Mouse (Mus musculus): ENCODE data around the gene Homer1.

Gene Homer1

GRCm38 (mm10) chr13:93340555-93341278 lies 41.3 kb downstream of the Homer1 start:
- DNase-seq (ENCODE audit: low spot score in 2 of 2) = no peak

GRCm38 (mm10) chr13:93342641-93343040 lies 43.2 kb downstream of the Homer1 start:
- DNase-seq (ENCODE audit: low spot score in 2 of 2) = no peak

GRCm38 (mm10) chr13:93344395-93344794 lies 45.0 kb downstream of the Homer1 start:
- DNase-seq (ENCODE audit: low spot score in 2 of 2) = no peak

DNA sequence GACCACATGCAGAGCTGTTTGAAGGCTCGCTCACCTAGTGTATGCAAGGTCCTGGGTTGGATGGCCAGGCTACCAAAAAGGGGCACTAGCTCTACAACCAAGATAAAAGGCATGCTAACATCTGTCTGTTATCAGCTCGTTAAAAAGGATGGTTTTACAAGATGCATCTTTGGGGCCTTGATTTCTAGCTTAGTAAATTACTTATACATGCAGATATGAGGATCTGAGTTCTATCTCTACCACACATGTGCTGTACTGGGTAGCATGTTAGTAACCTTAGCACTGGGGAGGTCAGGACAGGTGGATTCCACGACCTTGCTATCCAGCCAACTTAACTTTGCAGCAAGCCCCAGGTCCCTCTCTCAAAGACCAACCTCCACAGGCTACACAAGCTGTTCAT lies 46.4 kb downstream of the Homer1 start:
- DNase-seq (ENCODE audit: low spot score in 2 of 2) = no peak

DNA sequence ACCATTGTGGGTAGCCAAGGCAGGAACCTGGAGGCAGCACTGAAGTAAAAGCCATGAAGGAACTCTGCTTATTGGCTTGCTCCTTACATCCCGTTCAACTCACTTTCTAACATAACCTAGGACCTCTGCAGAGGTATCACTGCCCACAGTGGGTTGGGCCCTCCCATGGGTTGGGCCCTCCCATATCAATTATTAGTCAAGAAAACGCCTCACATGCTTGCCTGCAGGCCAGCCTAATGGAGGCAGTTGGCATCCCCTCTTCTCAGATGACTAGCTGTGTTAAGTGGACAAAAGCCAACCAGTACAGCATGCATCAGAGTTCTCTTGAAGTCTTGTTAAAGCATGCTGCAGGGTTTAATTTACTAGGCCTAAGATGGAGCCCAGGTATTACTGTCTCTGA lies 52.6 kb downstream of the Homer1 start:
- no peak for DNase-seq (ENCODE audit: low spot score in 2 of 2)

DNA sequence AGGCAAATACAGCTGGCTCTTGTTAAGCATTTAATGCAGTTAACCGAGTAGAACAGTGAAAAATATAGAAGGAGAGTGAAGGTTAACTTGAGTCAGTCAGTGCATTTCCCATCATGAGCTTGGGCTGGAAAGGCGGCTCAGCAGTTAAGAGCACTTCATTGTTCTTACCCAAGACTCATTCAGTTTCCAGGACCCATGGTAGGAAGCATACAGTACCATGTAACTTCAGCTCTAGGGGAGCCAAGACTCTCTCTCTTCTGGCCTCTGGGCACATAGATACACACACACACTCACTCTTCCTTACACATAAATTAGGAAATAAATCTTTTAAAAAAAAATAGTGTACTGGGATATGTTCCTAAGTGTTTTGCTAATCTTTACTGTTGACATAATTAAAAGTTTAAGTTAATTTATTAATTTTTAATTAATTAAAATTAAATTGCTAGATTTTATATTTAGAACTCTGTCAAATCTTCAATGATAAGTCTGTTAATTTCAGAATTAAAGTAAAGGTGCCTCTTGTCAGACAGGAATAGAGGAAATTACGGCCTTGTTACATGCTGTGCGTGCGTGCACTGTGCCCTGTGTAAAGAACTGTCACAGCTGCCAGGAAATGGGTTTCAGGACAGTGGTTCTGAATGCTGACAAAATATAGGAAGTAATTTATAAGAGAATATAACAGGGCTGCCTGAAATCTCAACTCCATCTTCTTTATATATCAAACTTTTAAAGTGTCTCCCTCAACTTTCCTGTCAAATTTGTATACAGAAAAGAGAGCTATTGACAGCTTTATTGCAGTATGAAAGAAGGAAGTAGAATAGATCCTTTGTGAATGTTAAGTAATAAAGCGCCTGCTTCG lies 55.2 kb downstream of the Homer1 start:
- DNase-seq (ENCODE audit: low spot score in 2 of 2) = no peak

GRCm38 (mm10) chr13:93355279-93355587 lies 55.8 kb downstream of the Homer1 start:
- DNase-seq (ENCODE audit: low spot score in 2 of 2) = no peak

- no peak for DNase-seq (ENCODE audit: low spot score in 2 of 2)
Measured at GRCm38 (mm10) chr13:93358522-93358921, 59.1 kb downstream of the Homer1 start.

GRCm38 (mm10) chr13:93367555-93367954 lies 68.1 kb downstream of the Homer1 start:
- DNase-seq (ENCODE audit: low spot score in 2 of 2) = no peak

GRCm38 (mm10) chr13:93368812-93369584 lies 69.6 kb downstream of the Homer1 start:
- no peak for DNase-seq (ENCODE audit: low spot score in 2 of 2)

- DNase-seq (ENCODE audit: low spot score in 2 of 2) = no peak
Measured at GRCm38 (mm10) chr13:93374457-93374856, 75.0 kb downstream of the Homer1 start.

- no peak for DNase-seq (ENCODE audit: low spot score in 2 of 2)
Measured at GRCm38 (mm10) chr13:93378493-93378892, 79.1 kb downstream of the Homer1 start.

GRCm38 (mm10) chr13:93380399-93381063 lies 81.1 kb downstream of the Homer1 start:
- DNase-seq (ENCODE audit: low spot score in 2 of 2) = peak in 1 of 2 experiments; percentile 67

DNA sequence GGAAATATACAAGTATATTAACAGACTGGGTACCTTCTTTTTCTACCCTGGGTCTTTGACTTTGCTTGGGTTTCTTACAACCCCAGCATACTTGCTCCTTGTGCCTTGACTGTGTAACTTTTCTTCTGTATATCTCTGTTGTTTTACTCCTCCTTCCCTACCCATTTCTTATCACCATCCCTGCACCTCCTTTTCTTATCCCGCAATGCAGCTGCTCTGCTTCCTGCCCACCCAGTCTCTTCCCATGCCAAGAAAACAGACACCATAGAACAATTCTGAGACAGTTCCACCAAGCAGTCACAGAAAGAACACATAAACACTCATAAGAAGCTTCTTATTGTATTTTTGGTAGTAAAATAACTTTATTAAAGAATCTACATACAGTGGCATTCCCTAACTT lies 81.9 kb downstream of the Homer1 start:
- DNase-seq (ENCODE audit: low spot score in 2 of 2) = peak in 1 of 2 experiments; percentile 50

DNA sequence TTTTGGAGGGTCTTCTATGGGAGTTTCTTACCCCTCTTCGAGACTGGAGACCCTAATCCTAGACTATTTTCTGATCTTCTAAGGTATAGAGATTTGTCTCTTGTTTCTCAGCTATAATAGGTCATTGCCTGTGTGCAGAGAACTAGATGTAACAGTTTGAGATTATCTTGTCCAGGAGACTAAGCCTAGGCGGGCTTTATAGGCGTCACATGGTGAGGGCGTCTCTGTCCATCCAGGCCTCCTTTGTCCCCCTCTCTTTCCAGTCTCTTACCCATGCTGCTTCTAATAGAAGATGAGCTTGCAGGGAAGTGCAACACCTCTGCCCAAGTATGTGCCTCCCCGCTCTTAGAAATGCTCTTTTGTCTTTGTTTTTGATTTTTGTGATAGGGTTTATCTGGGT lies 83.7 kb downstream of the Homer1 start:
- DNase-seq (ENCODE audit: low spot score in 2 of 2) = no peak

DNA sequence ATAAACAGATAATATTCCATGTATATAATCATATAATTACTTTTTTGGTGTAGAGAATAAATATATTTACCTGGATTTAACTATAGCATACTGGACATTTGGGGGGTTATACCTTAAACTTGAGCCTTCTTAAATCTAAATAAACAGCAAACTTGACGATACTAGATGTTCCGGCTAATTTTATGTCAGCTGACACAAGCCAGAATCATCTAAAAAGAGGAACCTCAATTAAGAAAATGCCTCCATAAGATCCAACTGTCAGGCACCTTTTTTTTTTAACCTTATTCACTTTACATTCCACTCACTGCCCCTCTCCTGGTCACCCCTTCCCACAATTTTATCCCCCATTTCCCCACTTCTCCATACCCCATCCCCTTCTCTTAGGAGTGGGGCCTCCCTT lies 84.2 kb downstream of the Homer1 start:
- DNase-seq (ENCODE audit: low spot score in 2 of 2) = no peak

DNA sequence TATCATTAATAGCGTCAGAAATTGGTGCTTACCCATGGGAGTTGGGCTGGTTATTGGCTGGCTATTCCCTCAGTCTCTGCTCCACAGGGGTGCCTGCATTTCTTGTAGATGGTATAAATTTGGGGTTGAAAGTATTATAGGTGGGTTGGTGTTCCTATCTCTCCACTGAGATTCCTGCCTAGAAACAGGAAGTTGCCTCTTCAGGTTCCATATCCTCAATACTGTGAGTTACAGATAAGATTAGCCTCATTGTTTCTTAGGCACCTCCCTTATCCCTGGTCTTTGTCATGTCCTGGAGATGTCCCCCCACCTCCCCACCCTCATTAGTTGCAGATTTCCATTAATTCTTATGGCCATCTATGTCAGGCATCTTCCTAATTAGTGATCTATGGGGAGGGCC lies 85.0 kb downstream of the Homer1 start:
- DNase-seq (ENCODE audit: low spot score in 2 of 2) = no peak

- DNase-seq (ENCODE audit: low spot score in 2 of 2) = no peak
Measured at GRCm38 (mm10) chr13:93385147-93385546, 85.7 kb downstream of the Homer1 start.

GRCm38 (mm10) chr13:93387440-93387839 lies 88.0 kb downstream of the Homer1 start:
- peak in 1 of 2 experiments; percentile 61 for DNase-seq (ENCODE audit: low spot score in 2 of 2)

DNA sequence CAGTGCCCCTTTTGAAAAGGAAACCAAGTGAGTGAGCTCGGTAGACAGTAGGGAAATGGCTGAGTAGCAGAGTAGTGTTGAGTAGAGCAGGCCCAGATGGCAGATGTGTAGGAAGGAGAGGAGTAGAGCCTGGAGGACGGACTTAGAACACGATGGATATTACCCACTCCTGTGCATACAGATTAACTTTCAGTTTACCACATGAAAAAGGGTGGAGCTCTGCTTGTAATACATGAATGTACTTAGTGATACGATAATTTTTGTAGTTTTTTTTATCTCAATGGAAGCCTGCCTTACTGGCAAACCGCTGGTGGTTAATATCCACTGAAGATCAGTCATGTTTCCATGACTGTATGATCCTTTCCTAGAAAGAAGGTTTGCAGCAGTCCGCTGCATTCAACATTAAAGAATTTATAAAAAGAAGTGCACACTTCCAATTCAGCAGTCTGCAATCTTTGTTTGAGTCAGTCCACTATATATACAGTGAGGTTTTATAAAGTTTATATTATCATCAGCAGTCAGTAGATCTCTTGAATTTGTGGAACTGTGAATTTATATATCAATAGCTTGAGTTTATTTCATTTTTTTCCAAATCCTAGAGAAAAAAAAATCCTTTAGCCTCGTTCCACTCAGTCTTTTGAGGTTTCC lies 89.3 kb downstream of the Homer1 start:
- no peak for DNase-seq (ENCODE audit: low spot score in 2 of 2)

GRCm38 (mm10) chr13:93389242-93389625 lies 89.8 kb downstream of the Homer1 start:
- no peak for DNase-seq (ENCODE audit: low spot score in 2 of 2)
